Mouse (Mus musculus) heart, embryonic 15.5 days (tissue): ENCODE data around the gene Ccdc175. TPM values are rescaled to one million over a fixed set of nuclear protein-coding genes. Genes with fewer than 3 reads are reported as not detected.

ENCODE experiments used
- ATAC-seq: fragments of 200-750 bp; cut with Nextera tagmentation; replicated peaks from 2 replicates; pipeline ENCODE4 v1.8.0; 2017; ENCODE audit warnings: low read depth, moderate TSS enrichment; ENCODE audit not compliant: insufficient number of reproducible peaks, insufficient read depth, low FRiP score
- H3K27ac ChIP-seq: fragments of 300-500 bp; sonication (generic); 2 replicates; pipeline ENCODE4 v1.5.1; 2015; ENCODE audit warnings: mild to moderate bottlenecking, inconsistent platforms
- H3K27me3 ChIP-seq: fragments of 300-500 bp; sonication (generic); 2 replicates; pipeline ENCODE4 v1.6.1; 2015; ENCODE audit warnings: inconsistent platforms
- H3K36me3 ChIP-seq: fragments of 300-500 bp; sonication (generic); 2 replicates; pipeline ENCODE4 v1.6.1; 2015; ENCODE audit warnings: mild to moderate bottlenecking, inconsistent platforms
- H3K4me1 ChIP-seq: fragments of 300-500 bp; sonication (generic); replicated peaks from 2 replicates; pipeline ENCODE4 v1.6.1; 2015; ENCODE audit warnings: inconsistent platforms
- H3K4me2 ChIP-seq: fragments of 300-500 bp; sonication (generic); 2 replicates; pipeline ENCODE4 v1.6.1; 2015; ENCODE audit warnings: inconsistent platforms, mild to moderate bottlenecking, moderate library complexity
- H3K4me3 ChIP-seq: fragments of 300-500 bp; sonication (generic); 2 replicates; pipeline ENCODE4 v1.5.1; 2015; ENCODE audit warnings: mild to moderate bottlenecking, inconsistent platforms
- H3K9ac ChIP-seq: fragments of 300-500 bp; sonication (generic); 2 replicates; pipeline ENCODE4 v1.6.1; 2015; ENCODE audit warnings: mild to moderate bottlenecking, inconsistent platforms
- H3K9me3 ChIP-seq: fragments of 300-500 bp; sonication (generic); replicated peaks from 2 replicates; pipeline ENCODE4 v1.6.1; 2016; ENCODE audit warnings: inconsistent platforms
- WGBS: fragments of 180-500 bp; shearing (Covaris S2); methylation state at CpG from one replicate; pipeline ENCODE4 v1.1.7; 2015; ENCODE audit warnings: mixed read lengths; 5-methylcytosine and 5-hydroxymethylcytosine counted together
- polyA plus RNA-seq: library from polyadenylated mRNA; unstranded; fragments of >200 nt; fragmentation: Nextera tagmentation; extraction: Ambion mirVana; gene quantifications from 2 replicates; pipeline ENCODE4 v1.2.1, GENCODE M21; 2015

Gene Ccdc175
- polyA plus RNA-seq, 1 experiment from 2014 or later = not detected

GRCm38 (mm10) chr12:72197434-72197833 lies 12.6 kb upstream of the Ccdc175 start:
- H3K9ac ChIP-seq = no peak overlapping the region
- no peak for ATAC-seq
- WGBS = 46% methylated on average over 7 of the region's 7 CpGs
- no peak overlapping the region for H3K4me2 ChIP-seq
- H3K4me1 ChIP-seq = peaks cover 10% of the 10 kb centered on the region; the same call in 1 of the 2 replicates
- no peaks in the 10 kb centered on the region for H3K9me3 ChIP-seq
- no peaks in the 10 kb centered on the region for H3K27me3 ChIP-seq
- no peaks in the 10 kb centered on the region for H3K36me3 ChIP-seq
- H3K27ac ChIP-seq = no peak overlapping the region
- H3K4me3 ChIP-seq = no peak overlapping the region

GRCm38 (mm10) chr12:72179561-72179960 lies 5.3 kb downstream of the Ccdc175 start:
- no peaks in the 10 kb centered on the region for H3K4me1 ChIP-seq
- H3K9ac ChIP-seq = no peak overlapping the region
- no peaks in the 10 kb centered on the region for H3K27me3 ChIP-seq
- no peak for ATAC-seq
- no peaks in the 10 kb centered on the region for H3K36me3 ChIP-seq
- WGBS = 70% methylated on average over 4 of the region's 4 CpGs
- H3K4me3 ChIP-seq = no peak overlapping the region
- no peaks in the 10 kb centered on the region for H3K9me3 ChIP-seq
- no peak overlapping the region for H3K4me2 ChIP-seq
- no peak overlapping the region for H3K27ac ChIP-seq

GRCm38 (mm10) chr12:72178322-72178721 lies 6.5 kb downstream of the Ccdc175 start:
- Histone ChIP-seq H3K4me1 (no peaks in the 10 kb centered on the region), H3K4me3 (no peak overlapping the region), H3K27me3 (no peaks in the 10 kb centered on the region), H3K4me2 (no peak overlapping the region), H3K9me3 (no peaks in the 10 kb centered on the region), H3K36me3 (no peaks in the 10 kb centered on the region), H3K27ac (no peak overlapping the region), H3K9ac (no peak overlapping the region)
- WGBS = 88% methylated on average over 3 of the region's 3 CpGs
- ATAC-seq = no peak

- no peaks in the 10 kb centered on the region for H3K4me1 ChIP-seq
- H3K27me3 ChIP-seq = no peaks in the 10 kb centered on the region
- 56% methylated on average over 4 of the region's 4 CpGs for WGBS
- ATAC-seq = no peak
- no peaks in the 10 kb centered on the region for H3K36me3 ChIP-seq
- H3K4me2 ChIP-seq = no peak overlapping the region
- no peak overlapping the region for H3K27ac ChIP-seq
- no peak overlapping the region for H3K9ac ChIP-seq
- no peak overlapping the region for H3K4me3 ChIP-seq
- no peaks in the 10 kb centered on the region for H3K9me3 ChIP-seq
Observed at GRCm38 (mm10) chr12:72158421-72158820, 26.4 kb downstream of the Ccdc175 start.

GRCm38 (mm10) chr12:72150786-72151185 lies 34.0 kb downstream of the Ccdc175 start:
- H3K4me1 ChIP-seq = no peaks in the 10 kb centered on the region
- no peak overlapping the region for H3K4me3 ChIP-seq
- no peak overlapping the region for H3K9ac ChIP-seq
- no peaks in the 10 kb centered on the region for H3K36me3 ChIP-seq
- WGBS = 78% methylated on average over 4 of the region's 4 CpGs
- no peaks in the 10 kb centered on the region for H3K9me3 ChIP-seq
- H3K27ac ChIP-seq = no peak overlapping the region
- ATAC-seq = no peak
- no peak overlapping the region for H3K4me2 ChIP-seq
- no peaks in the 10 kb centered on the region for H3K27me3 ChIP-seq

GRCm38 (mm10) chr12:72129203-72129602 lies 55.6 kb downstream of the Ccdc175 start:
- no peaks in the 10 kb centered on the region for H3K4me1 ChIP-seq
- H3K4me2 ChIP-seq = no peak overlapping the region
- no peak overlapping the region for H3K9ac ChIP-seq
- H3K27ac ChIP-seq = no peak overlapping the region
- no peak for ATAC-seq
- WGBS = 87% methylated on average over 10 of the region's 10 CpGs
- no peaks in the 10 kb centered on the region for H3K27me3 ChIP-seq
- no peaks in the 10 kb centered on the region for H3K36me3 ChIP-seq
- H3K4me3 ChIP-seq = no peak overlapping the region
- H3K9me3 ChIP-seq = no peaks in the 10 kb centered on the region

- no peaks in the 10 kb centered on the region for H3K27me3 ChIP-seq
- H3K9me3 ChIP-seq = no peaks in the 10 kb centered on the region
- ATAC-seq = no peak
- no peaks in the 10 kb centered on the region for H3K4me1 ChIP-seq
- H3K4me3 ChIP-seq = no peak overlapping the region
- H3K27ac ChIP-seq = no peak overlapping the region
- H3K36me3 ChIP-seq = no peaks in the 10 kb centered on the region
- H3K9ac ChIP-seq = no peak overlapping the region
- 70% methylated on average over 22 of the region's 23 CpGs for WGBS
- H3K4me2 ChIP-seq = no peak overlapping the region
Observed at GRCm38 (mm10) chr12:72115686-72116345, 69.0 kb downstream of the Ccdc175 start.

GRCm38 (mm10) chr12:72115126-72115525 lies 69.7 kb downstream of the Ccdc175 start:
- H3K27me3 ChIP-seq = no peaks in the 10 kb centered on the region
- WGBS = 62% methylated on average over 6 of the region's 6 CpGs
- H3K27ac ChIP-seq = no peak overlapping the region
- H3K36me3 ChIP-seq = no peaks in the 10 kb centered on the region
- ATAC-seq = no peak
- H3K4me2 ChIP-seq = no peak overlapping the region
- no peak overlapping the region for H3K4me3 ChIP-seq
- H3K4me1 ChIP-seq = no peaks in the 10 kb centered on the region
- H3K9me3 ChIP-seq = no peaks in the 10 kb centered on the region
- no peak overlapping the region for H3K9ac ChIP-seq

- H3K4me1 ChIP-seq = no peaks in the 10 kb centered on the region
- H3K4me3 ChIP-seq = no peak overlapping the region
- no peak overlapping the region for H3K9ac ChIP-seq
- WGBS = 18% methylated on average over 14 of the region's 14 CpGs
- H3K27me3 ChIP-seq = no peaks in the 10 kb centered on the region
- no peaks in the 10 kb centered on the region for H3K9me3 ChIP-seq
- no peak overlapping the region for H3K27ac ChIP-seq
- ATAC-seq = no peak
- peak overlapping the region; percentile 44 for H3K4me2 ChIP-seq
- H3K36me3 ChIP-seq = peaks cover 18% of the 10 kb centered on the region
Observed at GRCm38 (mm10) chr12:72104525-72105281, 80.1 kb downstream of the Ccdc175 start.

GRCm38 (mm10) chr12:72104027-72104426 lies 80.8 kb downstream of the Ccdc175 start:
- Histone ChIP-seq H3K9me3 (no peaks in the 10 kb centered on the region), H3K27ac (no peak overlapping the region), H3K27me3 (no peaks in the 10 kb centered on the region), H3K36me3 (peaks cover 23% of the 10 kb centered on the region), H3K9ac (no peak overlapping the region), H3K4me3 (no peak overlapping the region), H3K4me1 (no peaks in the 10 kb centered on the region), H3K4me2 (no peak overlapping the region)
- no peak for ATAC-seq
- 74% methylated on average over 5 of the region's 5 CpGs for WGBS

- Histone ChIP-seq H3K27ac (no peak overlapping the region), H3K4me3 (no peak overlapping the region), H3K9me3 (no peaks in the 10 kb centered on the region), H3K4me1 (no peaks in the 10 kb centered on the region), H3K4me2 (no peak overlapping the region), H3K36me3 (peaks cover 26% of the 10 kb centered on the region), H3K9ac (no peak overlapping the region), H3K27me3 (no peaks in the 10 kb centered on the region)
- no peak for ATAC-seq
- 79% methylated on average over 6 of the region's 6 CpGs for WGBS
Observed at GRCm38 (mm10) chr12:72102776-72103175, 82.1 kb downstream of the Ccdc175 start.

- H3K27ac ChIP-seq = no peak overlapping the region
- no peaks in the 10 kb centered on the region for H3K4me1 ChIP-seq
- H3K9ac ChIP-seq = no peak overlapping the region
- H3K36me3 ChIP-seq = peaks cover 72% of the 10 kb centered on the region
- no peak overlapping the region for H3K4me3 ChIP-seq
- no peak overlapping the region for H3K4me2 ChIP-seq
- no peaks in the 10 kb centered on the region for H3K27me3 ChIP-seq
- no peaks in the 10 kb centered on the region for H3K9me3 ChIP-seq
- 91% methylated on average over 8 of the region's 8 CpGs for WGBS
- no peak for ATAC-seq
Observed at GRCm38 (mm10) chr12:72096966-72097365, 87.9 kb downstream of the Ccdc175 start.
